Mouse (Mus musculus): ENCODE measurements around the gene Fastkd5.
"Not testable (repeated sequence)": the region's sequence is repeated elsewhere in the genome, so short reads cannot be mapped to it uniquely, and the experiment has no call there.

Fastkd5 gene

GRCm38 (mm10) chr2:130577021-130577420 is 52.8 kb downstream of the Fastkd5 start:
- no peak for DNase-seq (ENCODE audit: low read depth, low spot score)

DNA sequence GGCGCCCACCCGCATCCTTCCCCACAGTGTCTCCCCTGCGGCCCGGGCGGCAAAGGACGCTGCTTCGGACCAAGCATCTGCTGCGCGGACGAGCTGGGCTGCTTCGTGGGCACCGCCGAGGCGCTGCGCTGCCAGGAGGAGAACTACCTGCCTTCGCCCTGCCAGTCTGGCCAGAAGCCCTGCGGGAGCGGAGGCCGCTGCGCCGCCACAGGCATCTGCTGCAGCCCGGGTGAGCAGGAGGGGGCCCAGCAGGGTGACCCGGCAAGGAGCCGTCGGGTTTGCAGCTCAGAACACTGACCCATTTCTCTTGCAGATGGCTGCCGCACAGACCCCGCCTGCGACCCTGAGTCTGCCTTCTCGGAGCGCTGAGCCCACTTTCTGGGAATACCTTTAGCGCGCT is 53.3 kb downstream of the Fastkd5 start:
- not testable (repeated sequence) for DNase-seq (ENCODE audit: low read depth, low spot score)

GRCm38 (mm10) chr2:130575873-130576272 is 54.0 kb downstream of the Fastkd5 start, which contains the start of gene Oxt:
Oxt (plus strand) TSS chr2:130576173.
- DNase-seq (ENCODE audit: low read depth, low spot score), result no peak

GRCm38 (mm10) chr2:130574960-130575359 is 54.9 kb downstream of the Fastkd5 start:
- no peak for DNase-seq (ENCODE audit: low read depth, low spot score)

DNA sequence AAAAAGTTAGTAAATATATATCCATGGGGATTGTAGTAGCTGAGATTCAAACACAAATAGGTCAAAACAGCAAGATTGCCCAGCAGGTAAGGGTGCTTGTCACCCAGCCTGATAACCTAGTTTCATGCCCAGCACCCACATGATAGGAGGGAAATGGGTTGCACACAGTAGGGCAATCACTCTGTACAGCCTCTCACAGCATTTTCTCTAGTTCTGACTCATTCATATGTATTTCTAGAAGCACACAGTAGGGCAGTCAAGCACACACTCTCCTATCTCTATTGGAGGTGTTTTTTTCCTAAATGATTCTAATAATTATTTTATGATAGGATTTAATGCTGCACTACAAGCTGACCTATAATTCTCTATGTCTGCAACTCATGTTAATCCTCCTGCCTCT is 59.9 kb downstream of the Fastkd5 start:
- DNase-seq (ENCODE audit: low read depth, low spot score), result no peak

DNA sequence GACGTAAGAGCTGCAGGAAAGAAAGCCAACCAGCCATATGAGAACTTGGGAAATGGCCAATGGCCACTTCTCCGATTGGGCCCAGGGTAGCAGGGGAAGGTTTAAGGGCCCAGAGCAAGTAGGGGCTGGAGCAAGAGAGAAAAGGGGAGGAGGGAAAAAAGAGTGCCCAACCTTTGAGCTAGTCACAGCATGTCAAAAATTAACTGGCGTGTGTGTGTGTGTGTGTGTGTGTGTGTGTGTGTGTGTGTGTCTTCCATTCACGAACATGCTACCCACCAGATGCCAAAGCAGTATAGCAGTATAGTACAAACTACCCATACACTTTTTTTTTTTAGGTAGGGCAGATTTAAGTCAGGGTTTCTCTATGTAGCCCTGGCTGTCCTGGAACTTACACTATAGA is 60.9 kb downstream of the Fastkd5 start:
- DNase-seq (ENCODE audit: low read depth, low spot score), result no peak

DNA sequence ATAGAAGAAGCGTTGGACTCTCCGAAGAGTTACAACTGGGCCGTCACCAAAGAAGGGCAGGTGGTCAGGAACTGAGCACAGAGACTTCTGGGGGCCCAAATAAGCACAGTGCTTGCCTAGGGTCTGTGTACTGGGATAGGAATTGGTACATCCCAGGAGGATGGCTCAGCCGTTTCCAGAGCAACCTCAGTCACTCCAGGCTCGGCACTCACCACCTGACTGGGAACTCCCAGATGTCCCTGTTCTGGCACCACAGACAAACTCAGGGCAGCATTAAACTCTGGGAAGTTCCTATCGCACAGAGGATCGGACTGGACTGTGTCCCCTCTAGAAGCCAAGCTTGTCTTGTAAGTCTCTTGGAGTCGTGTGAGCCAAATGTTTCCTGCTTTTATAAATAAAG is 64.8 kb downstream of the Fastkd5 start:
- no peak for DNase-seq (ENCODE audit: low read depth, low spot score)

- DNase-seq (ENCODE audit: low read depth, low spot score), result no peak
Measured at GRCm38 (mm10) chr2:130564063-130564462, 65.8 kb downstream of the Fastkd5 start.
